Mouse (Mus musculus): Measurements from ENCODE around the gene Stard13.

GRCm38 (mm10) chr5:151090996-151091395, 142.6 kb downstream of the Stard13 start:
- TF ChIP-seq CTCF (IDR thresholded peaks at IDR 0.05; ENCODE audit: low read depth, low read length) (no peak), POLR2A (IDR thresholded peaks at IDR 0.05; ENCODE audit: insufficient read depth, low read length) (no peak), EP300 (IDR thresholded peaks at IDR 0.05; ENCODE audit: insufficient read depth, low read depth, low read length) (no peak)
